Mouse (Mus musculus) heart, embryonic 12.5 days (tissue): ENCODE measurements around the gene Ftsj1. TPM values are rescaled to one million over a fixed set of nuclear protein-coding genes. Genes with fewer than 3 reads are reported as not detected.
A peak's percentile ranks its signal among the peaks of the same experiment; 100 is the strongest.

Experiments used
- ATAC-seq: fragments of 200-750 bp; cut with Nextera tagmentation; 2 replicates; pipeline ENCODE4 v1.8.0; 2017; ENCODE audit warnings: moderate TSS enrichment, moderate library complexity; ENCODE audit not compliant: insufficient number of reproducible peaks, low FRiP score
- H3K27ac ChIP-seq: fragments of 300-500 bp; sonication (generic); 2 replicates; pipeline ENCODE4 v1.5.1; 2016; ENCODE audit warnings: mild to moderate bottlenecking, moderate library complexity; ENCODE audit not compliant: poor library complexity, severe bottlenecking
- H3K27me3 ChIP-seq: fragments of 300-500 bp; sonication (generic); replicated peaks from 2 replicates; pipeline ENCODE4 v1.6.1; 2016; ENCODE audit warnings: mild to moderate bottlenecking, moderate library complexity
- H3K36me3 ChIP-seq: fragments of 300-500 bp; sonication (generic); 2 replicates; pipeline ENCODE4 v1.6.1; 2016; ENCODE audit warnings: mild to moderate bottlenecking, moderate library complexity
- H3K4me1 ChIP-seq: fragments of 300-500 bp; sonication (generic); replicated peaks from 2 replicates; pipeline ENCODE4 v1.6.1; 2016; ENCODE audit warnings: mild to moderate bottlenecking
- H3K4me2 ChIP-seq: fragments of 300-500 bp; sonication (generic); 2 replicates; pipeline ENCODE4 v1.6.1; 2016; ENCODE audit warnings: mild to moderate bottlenecking, moderate library complexity
- H3K4me3 ChIP-seq: fragments of 300-500 bp; sonication (generic); 2 replicates; pipeline ENCODE4 v1.5.1; 2016; ENCODE audit warnings: mild to moderate bottlenecking
- H3K9ac ChIP-seq: fragments of 300-500 bp; sonication (generic); 2 replicates; pipeline ENCODE4 v1.6.1; 2016; ENCODE audit warnings: mild to moderate bottlenecking, moderate library complexity
- H3K9me3 ChIP-seq: fragments of 300-500 bp; sonication (generic); replicated peaks from 2 replicates; pipeline ENCODE4 v1.6.1; 2016; ENCODE audit warnings: mild to moderate bottlenecking, moderate library complexity
- WGBS: fragments of 180-500 bp; shearing (Covaris S2); methylation state at CpG from one replicate; pipeline ENCODE4 v1.1.7; 2016; 5-methylcytosine and 5-hydroxymethylcytosine counted together
- polyA plus RNA-seq: library from polyadenylated mRNA; unstranded; fragments of >200 nt; fragmentation: Nextera tagmentation; extraction: Ambion mirVana; gene quantifications from 2 replicates; pipeline ENCODE4 v1.2.1, GENCODE M21; 2016

Gene Ftsj1
- polyA plus RNA-seq, 1 experiment from 2014 or later = 24.8 TPM

DNA sequence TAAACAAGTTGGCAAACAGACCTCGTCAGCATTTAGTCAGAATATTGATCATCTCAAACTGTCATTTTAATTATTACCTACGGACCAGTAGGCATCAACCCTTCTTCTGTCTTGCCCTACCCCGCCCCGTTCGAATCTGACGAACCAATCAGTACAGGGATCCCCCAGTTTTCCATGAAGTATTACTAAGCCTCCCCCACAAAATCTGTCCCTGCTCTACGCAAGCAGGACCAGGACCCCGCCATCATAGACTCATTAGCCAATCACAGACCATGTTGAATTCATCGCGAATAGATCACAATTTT, 58.8 kb downstream of the Ftsj1 start, which contains the start of gene Ebp:
TSS of gene Ebp (minus strand) at position 94 of the 305 bp plus-strand sequence.
- no peak for ATAC-seq
- 26% methylated on average over 10 of the region's 10 CpGs for WGBS
- no peaks in the 10 kb centered on the region for H3K36me3 ChIP-seq
- H3K9me3 ChIP-seq = no peaks in the 10 kb centered on the region; the same call in 1 of the 2 replicates
- 0 out of 2 replicates have a peak, but pooled peaks cover 4% of the 10 kb centered on the region for H3K4me1 ChIP-seq
- peak within 1 kb of the TSS; percentile 75 for H3K4me2 ChIP-seq
- no peak within 1 kb of the TSS for H3K27ac ChIP-seq
- peak within 1 kb of the TSS; percentile 77 for H3K9ac ChIP-seq
- H3K4me3 ChIP-seq = peak within 1 kb of the TSS; percentile 75
- H3K27me3 ChIP-seq = no peaks in the 10 kb centered on the region

DNA sequence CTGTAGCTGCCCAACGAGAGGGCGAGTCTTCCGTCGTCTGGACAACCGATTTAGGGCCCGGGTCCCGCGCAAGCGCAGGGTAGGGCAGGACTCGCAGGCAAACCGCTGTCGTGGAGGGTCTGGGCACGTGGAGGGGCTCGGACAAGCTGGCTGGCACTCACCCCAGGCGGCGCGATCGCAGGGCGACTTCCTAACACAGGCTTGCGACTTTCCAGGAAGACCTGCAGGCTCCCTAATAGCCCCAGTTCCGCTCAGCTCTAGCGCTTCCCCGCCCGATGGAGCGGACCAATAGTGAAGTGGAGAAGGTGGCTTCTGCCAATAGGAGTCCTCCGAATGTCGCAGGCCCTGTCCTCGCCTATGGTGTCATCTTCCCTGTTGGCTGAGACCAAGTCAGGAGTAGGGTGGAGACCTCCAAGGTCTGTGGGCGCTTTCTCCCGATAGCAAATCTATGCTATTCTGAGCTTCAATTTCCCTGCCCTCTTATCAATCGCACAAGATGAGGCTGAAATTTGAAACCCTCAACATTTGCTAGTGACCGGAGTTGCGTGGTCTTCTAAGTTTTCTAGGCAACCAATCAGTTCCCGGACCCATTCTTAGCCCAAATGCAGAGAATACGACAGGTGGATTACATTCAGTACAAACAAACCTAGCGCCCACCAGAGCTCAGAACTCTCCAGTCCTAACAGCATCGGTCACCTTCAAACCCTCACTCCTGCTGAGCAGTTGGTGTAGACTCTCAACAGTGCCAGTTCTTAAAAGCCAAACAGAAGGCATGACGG, 59.4 kb downstream of the Ftsj1 start:
- H3K4me2 ChIP-seq = peak overlapping the region; percentile 75
- peak overlapping the region; percentile 77 for H3K9ac ChIP-seq
- peak overlapping the region; percentile 75 for H3K4me3 ChIP-seq
- peak; percentile 97 for ATAC-seq
- no peak overlapping the region for H3K27ac ChIP-seq
- WGBS = 8% methylated on average over 38 of the region's 38 CpGs
- H3K36me3 ChIP-seq = no peaks in the 10 kb centered on the region
- no peaks in the 10 kb centered on the region; the same call in 1 of the 2 replicates for H3K9me3 ChIP-seq
- H3K27me3 ChIP-seq = no peaks in the 10 kb centered on the region
- H3K4me1 ChIP-seq = 0 out of 2 replicates have a peak, but pooled peaks cover 4% of the 10 kb centered on the region

DNA sequence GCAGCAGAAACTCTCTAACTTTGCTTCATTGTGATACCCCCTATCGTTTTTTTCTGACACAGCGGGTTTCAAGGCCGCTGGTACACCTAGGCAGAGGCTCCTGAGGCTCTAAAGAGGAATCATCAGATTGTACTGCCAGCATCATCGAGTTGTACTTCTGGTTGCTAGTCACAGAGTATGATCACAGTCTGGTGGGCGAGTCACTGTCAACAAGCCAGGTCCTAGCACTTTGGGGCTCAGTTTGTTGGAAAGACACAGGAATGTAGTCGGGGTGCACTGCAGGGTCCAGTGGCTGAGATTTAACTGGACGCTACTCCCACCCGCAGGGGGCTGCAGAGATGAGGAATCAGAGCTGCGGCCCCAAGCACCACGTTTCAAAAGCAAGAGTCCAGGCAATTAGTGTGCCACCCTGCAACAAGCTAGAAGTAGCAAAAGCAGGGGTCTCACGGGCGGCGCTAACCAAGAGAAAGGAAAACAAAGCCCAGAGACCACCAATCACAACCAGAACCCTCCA, 60.0 kb downstream of the Ftsj1 start:
- Histone ChIP-seq H3K27me3 (no peaks in the 10 kb centered on the region), H3K27ac (no peak overlapping the region), H3K4me1 (0 out of 2 replicates have a peak, but pooled peaks cover 4% of the 10 kb centered on the region), H3K36me3 (no peaks in the 10 kb centered on the region), H3K9me3 (no peaks in the 10 kb centered on the region; the same call in 1 of the 2 replicates), H3K4me3 (peak overlapping the region; percentile 75), H3K9ac (peak overlapping the region; percentile 77), H3K4me2 (peak overlapping the region; percentile 75)
- ATAC-seq = peak; percentile 53; the same call in 1 of the 2 replicates
- 12% methylated on average over 13 of the region's 13 CpGs for WGBS

Other genes starting within 250 kb of the Ftsj1 start
- gene Glod5, start 233.9 kb downstream of the Ftsj1 start, polyA plus RNA-seq = 0.30 TPM in 1 of 2 replicates, not detected in the other
- gene Suv39h1, start 177.6 kb downstream of the Ftsj1 start, polyA plus RNA-seq = 42.8 and 46.2 TPM in 2 replicates
- 0.31 TPM in 1 of 2 replicates, not detected in the other for gene Was, start 161.9 kb downstream of the Ftsj1 start, polyA plus RNA-seq
- gene Wdr13, start 119.5 kb downstream of the Ftsj1 start, polyA plus RNA-seq = 26.7 and 28.5 TPM in 2 replicates
- 326 and 330 TPM in 2 replicates for gene Rbm3, start 106.5 kb downstream of the Ftsj1 start, polyA plus RNA-seq
- gene Tbc1d25, start 76.2 kb downstream of the Ftsj1 start, polyA plus RNA-seq = 9.2 and 11.1 TPM in 2 replicates
- gene Ebp, start 58.9 kb downstream of the Ftsj1 start, polyA plus RNA-seq = 23.0 and 24.5 TPM in 2 replicates
- 3.0 and 4.3 TPM in 2 replicates for gene Porcn, start 45.9 kb downstream of the Ftsj1 start, polyA plus RNA-seq
- 14.6 and 16.4 TPM in 2 replicates for gene Slc38a5, start 18.7 kb upstream of the Ftsj1 start, polyA plus RNA-seq
- gene Ssxb10, start 75.0 kb upstream of the Ftsj1 start, polyA plus RNA-seq = not detected in 2 replicates
- gene Ssxb9, start 114.6 kb upstream of the Ftsj1 start, polyA plus RNA-seq = not detected in 2 replicates
- gene Ssxb1, start 160.9 kb upstream of the Ftsj1 start, polyA plus RNA-seq = not detected in 2 replicates
- gene Ssxb2, start 209.3 kb upstream of the Ftsj1 start, polyA plus RNA-seq = not detected in 2 replicates